Mouse (Mus musculus) E14TG2a.4 (cell line): ENCODE results near the gene Olfr69.
"Not testable (repeated sequence)": the region's sequence is repeated elsewhere in the genome, so short reads cannot be mapped to it uniquely, and the experiment has no call there.

Experiments
- CTCF ChIP-seq: conservative IDR thresholded peaks from 2 replicates; pipeline ENCODE4 v1.5.1; 2014; ENCODE audit warnings: low read length
- NANOG ChIP-seq: IDR thresholded peaks from 2 replicates; pipeline ENCODE4 v1.6.1; 2014; ENCODE audit warnings: borderline replicate concordance, low read length, mixed read lengths
- POU5F1 ChIP-seq: IDR thresholded peaks from 2 replicates; pipeline ENCODE4 v1.6.1; 2014; ENCODE audit warnings: low read length, borderline replicate concordance

DNA sequence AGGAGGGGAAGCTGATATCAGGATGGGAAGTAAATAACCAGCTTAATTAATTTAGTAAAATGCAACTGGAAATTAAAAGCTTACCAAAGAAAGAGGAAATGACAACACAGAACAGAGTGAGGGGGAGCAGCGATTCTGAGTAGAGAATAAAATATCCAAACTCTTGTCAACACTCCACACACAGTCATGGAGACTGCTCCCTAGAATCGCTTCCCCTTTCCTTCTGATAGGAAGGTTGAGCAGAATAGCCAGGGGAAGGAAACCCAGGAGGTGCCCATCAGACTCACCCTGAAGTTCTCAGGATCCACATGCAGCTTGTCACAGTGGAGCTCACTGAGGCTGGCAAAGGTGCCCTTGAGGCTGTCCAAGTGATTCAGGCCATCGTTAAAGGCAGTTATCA is 41.8 kb upstream of the Olfr69 start:
- TF ChIP-seq CTCF, NANOG, POU5F1: not testable (repeated sequence)
